Mouse (Mus musculus): Measurements from ENCODE around the gene Fndc8.

DNA sequence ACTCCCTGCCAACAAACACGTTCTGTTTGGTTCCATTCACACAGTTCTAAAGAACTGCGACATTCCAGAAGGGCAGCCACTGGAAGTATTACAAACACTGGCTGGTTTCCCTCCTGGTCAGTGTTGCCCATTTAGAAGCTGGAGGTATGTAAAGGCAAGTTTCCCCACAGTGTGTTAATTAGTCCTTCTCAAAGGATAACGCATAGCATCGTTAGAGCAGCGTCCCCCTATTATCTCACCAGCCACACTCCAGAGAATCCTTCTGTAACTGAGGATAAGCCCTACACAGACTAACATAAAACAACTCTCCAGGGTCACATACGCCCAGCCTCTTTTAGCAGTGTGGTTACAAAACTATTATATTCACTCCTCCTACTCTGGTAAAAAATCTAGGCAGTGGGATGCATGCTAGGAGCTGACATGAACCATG is 44.3 kb upstream of the Fndc8 start:
- TF ChIP-seq EP300 (IDR thresholded peaks at IDR 0.05) (no peak), CTCF (IDR thresholded peaks at IDR 0.05) (no peak)

Measured in lung, postnatal 0 days (tissue).